Mouse (Mus musculus): ENCODE data around the gene Ifitm3.
"Not testable (repeated sequence)": the region's sequence is repeated elsewhere in the genome, so short reads cannot be mapped to it uniquely, and the experiment has no call there.

The Ifitm3 gene

GRCm38 (mm10) chr7:141006446-141006845 lies 4.1 kb downstream of the Ifitm3 start:
- in situ Hi-C loops (cut with MboI, MseI) = no loop called here

- in situ Hi-C loops (cut with MboI, MseI) = no loop called here
Observed at GRCm38 (mm10) chr7:141003248-141004010, 7.1 kb downstream of the Ifitm3 start.

GRCm38 (mm10) chr7:141000881-141001708 lies 9.5 kb downstream of the Ifitm3 start:
- in situ Hi-C loops (cut with MboI, MseI) = no loop called here

GRCm38 (mm10) chr7:140998853-140999700 lies 11.5 kb downstream of the Ifitm3 start:
- in situ Hi-C loops (cut with MboI, MseI) = no loop called here

GRCm38 (mm10) chr7:140997817-140998216 lies 12.8 kb downstream of the Ifitm3 start:
- in situ Hi-C loops (cut with MboI, MseI) = no loop called here

GRCm38 (mm10) chr7:140991117-140991689 lies 19.4 kb downstream of the Ifitm3 start:
- in situ Hi-C loops (cut with MboI, MseI) = no loop called here

GRCm38 (mm10) chr7:140990622-140991021 lies 19.9 kb downstream of the Ifitm3 start:
- in situ Hi-C loops (cut with MboI, MseI) = no loop called here

GRCm38 (mm10) chr7:140990185-140990584 lies 20.4 kb downstream of the Ifitm3 start:
- in situ Hi-C loops (cut with MboI, MseI) = no loop called here

GRCm38 (mm10) chr7:140989022-140989421 lies 21.5 kb downstream of the Ifitm3 start:
- in situ Hi-C loops (cut with MboI, MseI) = no loop called here

- in situ Hi-C loops (cut with MboI, MseI) = no loop called here
Observed at GRCm38 (mm10) chr7:140987182-140988138, 23.1 kb downstream of the Ifitm3 start.

- in situ Hi-C loops (cut with MboI, MseI) = no loop called here
Observed at GRCm38 (mm10) chr7:140982971-140983370, 27.6 kb downstream of the Ifitm3 start.

- in situ Hi-C loops (cut with MboI, MseI) = no loop called here
Observed at GRCm38 (mm10) chr7:140981704-140982103, 28.9 kb downstream of the Ifitm3 start.

- in situ Hi-C loops (cut with MboI, MseI) = not testable (repeated sequence)
Observed at GRCm38 (mm10) chr7:140976720-140977119, 33.9 kb downstream of the Ifitm3 start.

- in situ Hi-C loops (cut with MboI, MseI) = no loop called here
Observed at GRCm38 (mm10) chr7:140975465-140975864, 35.1 kb downstream of the Ifitm3 start.

GRCm38 (mm10) chr7:140974940-140975339 lies 35.6 kb downstream of the Ifitm3 start:
- in situ Hi-C loops (cut with MboI, MseI) = no loop called here

- in situ Hi-C loops (cut with MboI, MseI) = no loop called here
Observed at GRCm38 (mm10) chr7:140973396-140974165, 37.0 kb downstream of the Ifitm3 start.

GRCm38 (mm10) chr7:140971479-140972171 lies 38.9 kb downstream of the Ifitm3 start:
- in situ Hi-C loops (cut with MboI, MseI) = no loop called here

GRCm38 (mm10) chr7:140970931-140971330 lies 39.6 kb downstream of the Ifitm3 start:
- in situ Hi-C loops (cut with MboI, MseI) = no loop called here

GRCm38 (mm10) chr7:140968710-140969109 lies 41.9 kb downstream of the Ifitm3 start:
- in situ Hi-C loops (cut with MboI, MseI) = not testable (repeated sequence)
